Mouse (Mus musculus): Measurements from ENCODE around the gene Col28a1. TPM values are rescaled to one million over a fixed set of nuclear protein-coding genes. Genes with fewer than 3 reads are reported as not detected.

Gene Col28a1
- polyA plus RNA-seq, 1 experiment: not detected

DNA sequence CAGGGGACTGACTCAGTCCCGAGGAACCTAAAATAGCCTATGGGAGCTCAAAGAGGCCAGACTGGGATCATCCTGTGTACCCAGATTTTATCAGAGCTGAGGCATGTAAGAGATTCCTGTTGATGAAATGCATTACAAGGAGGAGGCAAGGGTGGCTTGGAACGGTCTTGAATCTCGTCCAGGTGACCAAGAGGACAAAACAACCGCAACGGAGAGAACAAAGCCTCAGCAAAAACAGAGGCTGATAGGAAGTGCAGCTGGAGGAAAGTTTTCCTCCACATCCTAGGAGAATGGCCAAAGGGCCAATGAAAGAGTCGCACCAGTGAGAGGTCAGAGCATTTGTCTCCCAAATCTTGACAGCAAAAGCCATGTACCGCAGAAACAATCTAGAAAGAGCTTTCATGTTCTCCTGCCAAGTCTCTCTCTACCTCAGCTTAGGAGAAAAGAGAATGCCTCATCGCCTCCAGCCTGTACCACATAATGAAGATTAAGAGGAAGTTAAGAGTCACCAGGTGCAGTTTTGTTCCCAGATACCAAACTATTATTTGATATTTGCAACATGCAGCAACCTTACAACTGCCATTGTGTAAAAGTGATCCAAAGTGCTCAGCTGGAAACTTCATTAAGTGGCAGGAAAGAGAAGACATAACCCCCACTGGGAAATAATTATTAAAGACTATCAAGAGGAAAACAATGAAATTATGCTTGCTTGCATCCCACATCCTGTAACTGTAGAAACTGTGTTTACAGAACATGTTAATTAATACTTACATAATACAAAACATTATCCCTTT is 98.1 kb downstream of the Col28a1 start:
- Histone ChIP-seq H3K4me1 (ENCODE audit: control insufficient read depth, insufficient read depth, low read length) (no peaks in the 10 kb centered on the region; the same call in 1 of the 2 replicates), H3K4me3 (ENCODE audit: insufficient read depth, low read depth, low read length) (no peak overlapping the region), H3K27ac (ENCODE audit: insufficient read depth, low read depth, low read length) (no peak overlapping the region)
- 60% methylated on average over 8 of the region's 8 CpGs for WGBS
- TF ChIP-seq CTCF (IDR thresholded peaks at IDR 0.05; ENCODE audit: insufficient read depth, low read depth, low read length) (no peak), POLR2A (IDR thresholded peaks at IDR 0.05; ENCODE audit: insufficient read depth, low read depth, low read length) (no peak)

DNA sequence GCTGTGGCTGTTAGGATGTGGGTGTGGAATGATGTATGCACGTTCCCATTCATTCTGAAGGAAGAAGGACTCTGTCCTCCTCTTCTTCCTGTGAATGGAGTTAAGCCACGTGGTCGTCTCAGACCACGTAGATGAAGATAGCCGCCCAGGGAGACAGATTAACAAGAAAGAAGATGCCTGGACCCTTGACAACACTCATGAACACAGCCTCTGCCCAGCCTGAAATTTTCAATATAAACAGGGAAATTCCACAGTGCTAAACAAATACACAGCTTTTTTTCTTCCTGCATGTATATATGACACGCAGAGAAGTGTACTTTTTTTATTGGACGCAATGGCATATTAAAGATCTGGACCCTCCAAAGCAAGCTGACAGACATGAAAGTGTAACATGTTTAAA is 98.9 kb downstream of the Col28a1 start:
- H3K27ac ChIP-seq (ENCODE audit: insufficient read depth, low read depth, low read length): no peak overlapping the region
- H3K4me3 ChIP-seq (ENCODE audit: insufficient read depth, low read depth, low read length): no peak overlapping the region
- no peak for TF ChIP-seq CTCF (IDR thresholded peaks at IDR 0.05; ENCODE audit: insufficient read depth, low read depth, low read length)
- no peak for TF ChIP-seq POLR2A (IDR thresholded peaks at IDR 0.05; ENCODE audit: insufficient read depth, low read depth, low read length)
- H3K4me1 ChIP-seq (ENCODE audit: control insufficient read depth, insufficient read depth, low read length): no peaks in the 10 kb centered on the region; the same call in 1 of the 2 replicates
- 91% methylated on average over 7 of the region's 7 CpGs for WGBS

DNA sequence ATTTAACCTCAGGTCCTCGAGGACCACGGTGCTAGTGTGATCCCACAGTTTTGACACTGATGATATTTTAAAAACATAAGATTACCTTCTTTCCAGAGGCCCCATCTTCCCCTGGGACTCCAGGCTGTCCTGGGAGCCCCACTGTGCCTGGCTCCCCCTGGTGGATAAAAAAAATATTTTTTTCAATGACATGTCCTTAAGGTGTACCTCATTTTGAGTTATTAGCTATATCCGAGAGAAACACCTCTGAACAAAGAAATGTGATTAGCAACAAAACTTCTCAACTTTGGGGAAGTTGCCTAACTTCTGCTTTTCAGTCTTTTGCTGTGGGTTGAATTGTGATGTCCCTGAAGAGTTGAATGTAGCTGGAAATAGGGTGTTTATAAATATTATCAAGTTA is 105.6 kb downstream of the Col28a1 start:
- TF ChIP-seq POLR2A (IDR thresholded peaks at IDR 0.05; ENCODE audit: insufficient read depth, low read depth, low read length) (no peak), CTCF (IDR thresholded peaks at IDR 0.05; ENCODE audit: insufficient read depth, low read depth, low read length) (0 out of 2 replicates have a peak, but pooled peaks have one; percentile 18)
- Histone ChIP-seq H3K4me3 (ENCODE audit: insufficient read depth, low read depth, low read length) (no peak overlapping the region), H3K4me1 (ENCODE audit: control insufficient read depth, insufficient read depth, low read length) (no peaks in the 10 kb centered on the region), H3K27ac (ENCODE audit: insufficient read depth, low read depth, low read length) (no peak overlapping the region)
- 61% methylated on average over 3 of the region's 3 CpGs for WGBS

DNA sequence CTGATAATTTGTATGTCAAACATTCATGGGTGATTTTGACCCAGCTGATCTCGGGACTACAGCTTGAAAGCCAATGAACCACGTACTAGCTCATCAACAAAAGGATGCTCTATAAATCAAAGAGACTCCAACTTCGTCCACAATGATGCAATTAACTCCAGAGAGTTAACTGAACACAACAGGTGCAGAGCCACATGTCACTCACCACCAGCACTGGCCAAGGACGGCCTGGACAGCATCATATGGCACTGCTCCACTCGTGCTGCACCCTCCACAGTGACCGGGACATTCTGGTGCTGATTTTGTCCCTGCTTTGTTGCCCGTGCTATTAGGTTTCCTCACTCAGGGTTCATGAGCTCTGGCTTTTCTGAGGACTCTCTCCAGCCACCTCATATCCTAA is 107.6 kb downstream of the Col28a1 start:
- WGBS: 88% methylated on average over 7 of the region's 7 CpGs
- TF ChIP-seq CTCF (IDR thresholded peaks at IDR 0.05; ENCODE audit: insufficient read depth, low read depth, low read length) (no peak), POLR2A (IDR thresholded peaks at IDR 0.05; ENCODE audit: insufficient read depth, low read depth, low read length) (no peak)
- no peaks in the 10 kb centered on the region for H3K4me1 ChIP-seq (ENCODE audit: control insufficient read depth, insufficient read depth, low read length)
- no peak overlapping the region for H3K4me3 ChIP-seq (ENCODE audit: insufficient read depth, low read depth, low read length)
- H3K27ac ChIP-seq (ENCODE audit: insufficient read depth, low read depth, low read length): no peak overlapping the region

DNA sequence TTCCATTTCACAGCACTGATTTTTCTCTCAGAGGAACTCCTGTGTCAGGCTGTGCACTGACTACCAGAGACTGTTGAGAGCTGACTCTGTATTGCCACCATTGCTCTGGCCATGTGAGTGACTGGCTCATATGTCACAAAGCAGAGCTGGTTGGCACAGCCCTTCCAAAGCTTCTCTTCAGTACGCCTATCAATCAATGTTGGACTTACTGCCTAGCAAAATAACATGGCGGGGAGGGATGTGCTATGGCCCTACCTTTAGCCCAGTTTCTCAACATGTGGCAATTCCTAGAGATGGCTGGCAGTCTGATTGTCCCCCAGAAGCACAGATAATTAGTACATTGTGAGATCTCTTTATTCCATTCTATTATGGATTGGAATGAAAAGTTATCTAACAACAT is 109.2 kb downstream of the Col28a1 start:
- 93% methylated on average over 2 of the region's 2 CpGs for WGBS
- Histone ChIP-seq H3K4me3 (ENCODE audit: insufficient read depth, low read depth, low read length) (no peak overlapping the region), H3K4me1 (ENCODE audit: control insufficient read depth, insufficient read depth, low read length) (no peaks in the 10 kb centered on the region), H3K27ac (ENCODE audit: insufficient read depth, low read depth, low read length) (no peak overlapping the region)
- TF ChIP-seq CTCF (IDR thresholded peaks at IDR 0.05; ENCODE audit: insufficient read depth, low read depth, low read length): no peak
- no peak for TF ChIP-seq POLR2A (IDR thresholded peaks at IDR 0.05; ENCODE audit: insufficient read depth, low read depth, low read length)

DNA sequence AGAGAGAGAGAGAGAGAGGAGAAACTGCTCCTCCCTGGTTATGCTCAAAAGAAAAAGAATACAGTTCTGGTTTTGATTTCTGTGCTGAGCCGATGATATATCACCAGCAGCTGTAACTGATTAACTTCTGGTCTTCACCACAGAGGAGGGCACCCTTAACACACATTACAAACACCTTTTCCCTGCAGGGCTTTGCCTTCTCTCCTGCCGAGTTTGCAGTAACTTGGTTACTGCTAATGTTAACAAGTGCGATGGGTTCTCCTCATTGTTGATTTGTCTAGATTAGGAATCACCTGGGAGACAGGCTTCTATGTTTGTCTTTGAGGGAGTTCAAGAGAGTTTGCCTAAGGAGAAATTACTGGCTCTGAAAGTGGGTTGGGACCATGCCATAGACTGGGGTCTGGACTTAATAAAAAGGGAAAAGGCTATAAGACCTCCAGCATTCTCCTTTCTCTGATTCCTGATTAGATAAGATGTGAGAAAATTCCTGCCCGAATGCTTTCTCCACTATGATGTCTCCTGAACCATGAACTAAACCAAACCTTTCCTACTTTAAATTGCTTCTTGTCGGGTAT is 114.8 kb downstream of the Col28a1 start:
- H3K27ac ChIP-seq (ENCODE audit: insufficient read depth, low read depth, low read length): no peak overlapping the region
- no peak overlapping the region for H3K4me3 ChIP-seq (ENCODE audit: insufficient read depth, low read depth, low read length)
- TF ChIP-seq POLR2A (IDR thresholded peaks at IDR 0.05; ENCODE audit: insufficient read depth, low read depth, low read length) (no peak), CTCF (IDR thresholded peaks at IDR 0.05; ENCODE audit: insufficient read depth, low read depth, low read length) (no peak)
- WGBS: 82% methylated on average over 5 of the region's 5 CpGs
- no peaks in the 10 kb centered on the region for H3K4me1 ChIP-seq (ENCODE audit: control insufficient read depth, insufficient read depth, low read length)

DNA sequence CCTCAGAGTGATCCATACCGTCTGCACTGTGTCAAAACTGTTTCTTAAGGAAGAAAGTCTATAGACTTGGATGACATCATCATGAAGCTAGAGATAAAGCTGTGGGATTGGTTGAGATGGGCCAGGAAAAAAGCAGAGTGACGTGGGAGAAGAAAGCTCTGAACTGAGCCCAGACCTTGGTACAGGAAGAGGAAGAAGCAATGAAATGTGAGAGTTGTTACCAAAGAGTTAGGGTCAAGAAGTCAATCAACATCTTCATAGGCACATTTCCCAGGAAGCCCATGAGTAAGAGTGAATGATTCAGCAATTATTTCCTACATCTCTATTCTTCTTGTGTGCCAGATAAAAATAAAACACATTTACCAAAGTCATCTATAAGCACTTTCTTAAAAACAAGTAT is 117.5 kb downstream of the Col28a1 start:
- Histone ChIP-seq H3K27ac (ENCODE audit: insufficient read depth, low read depth, low read length) (no peak overlapping the region), H3K4me3 (ENCODE audit: insufficient read depth, low read depth, low read length) (no peak overlapping the region), H3K4me1 (ENCODE audit: control insufficient read depth, insufficient read depth, low read length) (no peaks in the 10 kb centered on the region)
- TF ChIP-seq POLR2A (IDR thresholded peaks at IDR 0.05; ENCODE audit: insufficient read depth, low read depth, low read length) (no peak), CTCF (IDR thresholded peaks at IDR 0.05; ENCODE audit: insufficient read depth, low read depth, low read length) (no peak)
- WGBS: 94% methylated on average over 2 of the region's 2 CpGs

DNA sequence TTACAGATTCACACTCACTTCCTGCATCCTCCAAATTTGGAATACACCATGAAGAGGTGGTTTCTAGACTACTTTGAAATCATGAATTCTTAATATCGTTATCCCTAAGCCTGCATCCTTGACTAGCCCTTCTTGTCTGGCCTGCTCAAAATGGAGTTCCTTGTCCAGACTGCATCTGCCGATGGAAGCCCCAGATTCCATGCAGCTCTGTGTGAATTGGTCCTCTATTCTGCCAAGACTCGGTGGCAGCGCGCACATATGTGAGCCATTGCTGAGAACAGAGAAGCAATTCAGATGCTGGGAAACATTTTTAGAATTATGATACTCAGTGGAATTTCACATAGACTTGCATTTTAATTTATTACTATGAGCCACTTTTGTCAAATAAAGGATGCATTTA is 123.4 kb downstream of the Col28a1 start:
- H3K4me1 ChIP-seq (ENCODE audit: control insufficient read depth, insufficient read depth, low read length): no peaks in the 10 kb centered on the region
- TF ChIP-seq POLR2A (IDR thresholded peaks at IDR 0.05; ENCODE audit: insufficient read depth, low read depth, low read length): no peak
- no peak for TF ChIP-seq CTCF (IDR thresholded peaks at IDR 0.05; ENCODE audit: insufficient read depth, low read depth, low read length)
- H3K27ac ChIP-seq (ENCODE audit: insufficient read depth, low read depth, low read length): no peak overlapping the region
- 78% methylated on average over 5 of the region's 5 CpGs for WGBS
- no peak overlapping the region for H3K4me3 ChIP-seq (ENCODE audit: insufficient read depth, low read depth, low read length)

DNA sequence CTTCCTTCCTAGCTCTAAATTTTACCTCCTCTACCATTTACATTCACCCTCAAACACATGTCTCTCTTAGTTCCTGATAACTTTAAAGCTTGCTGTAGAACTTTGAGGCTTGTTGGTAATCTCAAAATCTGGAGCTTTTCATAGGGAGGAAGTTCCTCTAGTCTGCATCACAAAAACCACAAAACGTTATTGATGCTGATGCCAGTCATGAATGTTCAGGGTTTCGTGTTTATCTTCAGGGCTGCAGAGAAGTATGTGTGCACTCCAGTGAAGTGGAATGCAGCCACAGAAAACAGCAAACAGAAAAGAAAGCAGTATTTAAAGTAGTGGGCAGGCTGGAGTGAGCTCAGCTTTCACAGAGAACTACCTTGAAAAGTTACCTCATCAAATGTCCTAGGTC is 124.0 kb downstream of the Col28a1 start:
- H3K4me3 ChIP-seq (ENCODE audit: insufficient read depth, low read depth, low read length): no peak overlapping the region
- H3K4me1 ChIP-seq (ENCODE audit: control insufficient read depth, insufficient read depth, low read length): no peaks in the 10 kb centered on the region
- TF ChIP-seq POLR2A (IDR thresholded peaks at IDR 0.05; ENCODE audit: insufficient read depth, low read depth, low read length): no peak
- no peak for TF ChIP-seq CTCF (IDR thresholded peaks at IDR 0.05; ENCODE audit: insufficient read depth, low read depth, low read length)
- 41% methylated on average over 2 of the region's 2 CpGs for WGBS
- H3K27ac ChIP-seq (ENCODE audit: insufficient read depth, low read depth, low read length): no peak overlapping the region
